Mouse (Mus musculus) lung, postnatal 0 days (tissue): ENCODE measurements around the gene Bcl11b.

ENCODE experiments used
- CTCF ChIP-seq: IDR thresholded peaks from 2 replicates; pipeline ENCODE4 v1.5.1; 2016; ENCODE audit warnings: antibody characterized with exemption, mild to moderate bottlenecking
- EP300 ChIP-seq: IDR thresholded peaks from 2 replicates; pipeline ENCODE4 v1.6.1; 2016; ENCODE audit warnings: antibody characterized with exemption, mild to moderate bottlenecking, control low read depth

GRCm38 (mm10) chr12:108000715-108001080, 2.7 kb downstream of the Bcl11b start:
- no peak for TF ChIP-seq CTCF
- no peak for TF ChIP-seq EP300
